Mouse (Mus musculus) cerebellum, adult 2 months (tissue): ENCODE measurements around the gene Nkain4.

Source experiments
- CTCF ChIP-seq: fragments of 200-500 bp; IDR thresholded peaks from 2 replicates; pipeline ENCODE4 v1.5.1; 2011; ENCODE audit warnings: low read depth, mild to moderate bottlenecking, control low read depth, low read length, moderate library complexity, borderline replicate concordance; ENCODE audit not compliant: insufficient read depth
- POLR2A ChIP-seq: fragments of 200-500 bp; IDR thresholded peaks from 2 replicates; pipeline ENCODE4 v1.6.1; 2011; ENCODE audit warnings: low read length, control low read depth, borderline replicate concordance; ENCODE audit not compliant: insufficient read depth

- TF ChIP-seq CTCF, result no peak
- TF ChIP-seq POLR2A, result no peak
Measured at GRCm38 (mm10) chr2:180941869-180942268, 12.6 kb downstream of the Nkain4 start.
